Mouse (Mus musculus): Measurements from ENCODE around the gene Stard13. TPM values are rescaled to one million over a fixed set of nuclear protein-coding genes. Genes with fewer than 3 reads are reported as not detected.
A peak's percentile ranks its signal among the peaks of the same experiment; 100 is the strongest.

The Stard13 gene
- polyA plus RNA-seq, 1 experiment from 2014 or later = 13.0 TPM

DNA sequence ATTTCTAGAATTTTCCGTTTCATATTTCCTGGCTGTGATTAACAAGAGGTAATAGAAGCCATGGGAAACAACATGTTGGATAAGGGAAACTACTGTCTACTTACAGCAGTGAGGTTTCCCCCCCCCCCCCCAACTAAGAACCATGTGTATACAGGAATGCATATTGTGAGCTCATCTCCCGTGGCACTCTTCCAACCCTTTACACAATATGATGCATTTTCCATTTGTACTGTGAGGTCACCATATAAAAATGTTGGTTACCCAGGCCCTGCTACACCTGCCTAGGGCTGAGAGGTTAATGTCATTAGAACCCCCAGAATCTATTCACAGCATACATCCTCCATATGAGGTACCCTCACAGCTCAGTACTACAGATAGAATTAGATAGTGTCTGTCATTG lies 115.8 kb downstream of the Stard13 start:
- Histone ChIP-seq H3K9ac (ENCODE audit: low read length) (no peak overlapping the region), H3K4me1 (replicated peaks; ENCODE audit: control insufficient read depth, insufficient read depth, low read length) (peaks cover 2% of the 10 kb centered on the region; the same call in 1 of the 2 replicates), H3K4me3 (ENCODE audit: low read depth, low read length) (no peak overlapping the region), H3K27me3 (replicated peaks; ENCODE audit: control insufficient read depth, insufficient read depth, low read length) (no peaks in the 10 kb centered on the region), H3K27ac (ENCODE audit: low read depth) (no peak overlapping the region), H3K36me3 (ENCODE audit: control insufficient read depth, insufficient read depth, low read length) (no peaks in the 10 kb centered on the region), H3K4me2 (ENCODE audit: low read length) (no peak overlapping the region), H3K9me3 (ENCODE audit: control insufficient read depth, low read length) (no peaks in the 10 kb centered on the region)
- 65% methylated on average over 2 of the region's 2 CpGs for WGBS
- ATAC-seq (replicated peaks; ENCODE audit: low FRiP score, low TSS enrichment, low read depth) (no peak), DNase-seq (ENCODE audit: low spot score) (no peak)

DNA sequence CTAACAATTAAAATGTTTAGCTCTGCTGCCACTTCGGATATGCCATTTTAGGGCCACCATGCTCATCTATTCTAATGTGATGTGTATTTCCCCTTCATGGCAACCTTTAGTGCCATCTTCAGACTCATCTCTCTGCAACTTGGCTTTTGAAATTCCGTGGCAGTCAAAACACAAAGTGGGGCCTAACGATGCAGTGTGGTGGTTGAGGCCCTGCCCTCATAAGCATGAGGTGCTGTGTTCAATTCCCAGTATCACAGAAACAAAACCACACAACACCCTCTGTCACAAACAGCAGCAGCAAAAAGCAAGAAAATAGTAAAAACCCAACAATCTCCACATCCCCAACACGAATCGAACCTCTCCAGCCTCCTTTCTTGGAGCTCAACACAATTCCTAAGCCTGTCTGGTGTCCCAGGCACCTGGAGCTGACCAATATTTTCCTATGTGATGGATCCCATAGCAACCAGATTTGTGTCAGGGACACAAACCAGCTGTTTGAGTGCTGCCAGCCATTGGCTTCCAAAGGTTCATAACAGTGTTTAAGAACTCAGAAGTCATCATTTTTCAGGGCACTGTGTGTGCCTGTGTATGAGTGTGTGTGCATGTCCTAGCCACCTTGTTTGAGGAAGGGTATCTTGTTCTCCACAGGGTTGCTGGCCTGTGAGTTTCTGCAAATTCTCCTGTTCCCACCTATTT lies 117.3 kb downstream of the Stard13 start:
- Histone ChIP-seq H3K27ac (ENCODE audit: low read depth) (no peak overlapping the region), H3K4me3 (ENCODE audit: low read depth, low read length) (no peak overlapping the region)
- ATAC-seq (replicated peaks; ENCODE audit: low FRiP score, low TSS enrichment, low read depth) = no peak

DNA sequence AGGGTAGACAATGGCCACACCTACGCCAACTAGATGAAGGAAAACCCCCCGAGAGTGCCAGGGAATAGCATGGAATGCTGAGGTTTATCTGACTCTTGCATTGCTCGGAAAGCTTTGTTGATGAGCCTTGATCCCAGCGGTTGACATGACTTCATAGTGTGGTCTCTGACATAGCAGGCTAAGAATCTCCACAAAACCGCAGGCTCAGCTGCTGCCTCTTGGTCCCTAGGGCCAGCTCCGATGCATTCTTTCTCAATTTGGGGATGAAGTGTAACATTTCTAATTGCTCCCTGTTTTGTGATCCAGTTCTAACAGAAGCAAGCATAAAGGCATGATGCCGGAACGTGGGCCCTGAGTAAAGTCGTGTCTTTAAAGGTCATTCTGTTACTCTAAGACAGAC lies 120.9 kb downstream of the Stard13 start:
- Histone ChIP-seq H3K36me3 (ENCODE audit: control insufficient read depth, insufficient read depth, low read length) (no peaks in the 10 kb centered on the region), H3K9me3 (ENCODE audit: control insufficient read depth, low read length) (no peaks in the 10 kb centered on the region), H3K27me3 (replicated peaks; ENCODE audit: control insufficient read depth, insufficient read depth, low read length) (no peaks in the 10 kb centered on the region), H3K4me1 (replicated peaks; ENCODE audit: control insufficient read depth, insufficient read depth, low read length) (peaks cover 15% of the 10 kb centered on the region), H3K4me2 (ENCODE audit: low read length) (no peak overlapping the region), H3K9ac (ENCODE audit: low read length) (no peak overlapping the region), H3K27ac (ENCODE audit: low read depth) (no peak overlapping the region), H3K4me3 (ENCODE audit: low read depth, low read length) (no peak overlapping the region)
- 89% methylated on average over 9 of the region's 9 CpGs for WGBS
- DNase-seq (ENCODE audit: low spot score) (no peak), ATAC-seq (replicated peaks; ENCODE audit: low FRiP score, low TSS enrichment, low read depth) (no peak)

More for the DNA sequence above, 117.3 kb downstream of the Stard13 start:
- H3K27me3 ChIP-seq (replicated peaks; ENCODE audit: control insufficient read depth, insufficient read depth, low read length) = no peaks in the 10 kb centered on the region
- no peak overlapping the region for H3K4me2 ChIP-seq (ENCODE audit: low read length)
- DNase-seq (ENCODE audit: low spot score) = no peak
- H3K9me3 ChIP-seq (ENCODE audit: control insufficient read depth, low read length) = no peaks in the 10 kb centered on the region
- WGBS = 78% methylated on average over 5 of the region's 5 CpGs
- peaks cover 2% of the 10 kb centered on the region; the same call in 1 of the 2 replicates for H3K4me1 ChIP-seq (replicated peaks; ENCODE audit: control insufficient read depth, insufficient read depth, low read length)
- no peaks in the 10 kb centered on the region for H3K36me3 ChIP-seq (ENCODE audit: control insufficient read depth, insufficient read depth, low read length)
- no peak overlapping the region for H3K9ac ChIP-seq (ENCODE audit: low read length)

DNA sequence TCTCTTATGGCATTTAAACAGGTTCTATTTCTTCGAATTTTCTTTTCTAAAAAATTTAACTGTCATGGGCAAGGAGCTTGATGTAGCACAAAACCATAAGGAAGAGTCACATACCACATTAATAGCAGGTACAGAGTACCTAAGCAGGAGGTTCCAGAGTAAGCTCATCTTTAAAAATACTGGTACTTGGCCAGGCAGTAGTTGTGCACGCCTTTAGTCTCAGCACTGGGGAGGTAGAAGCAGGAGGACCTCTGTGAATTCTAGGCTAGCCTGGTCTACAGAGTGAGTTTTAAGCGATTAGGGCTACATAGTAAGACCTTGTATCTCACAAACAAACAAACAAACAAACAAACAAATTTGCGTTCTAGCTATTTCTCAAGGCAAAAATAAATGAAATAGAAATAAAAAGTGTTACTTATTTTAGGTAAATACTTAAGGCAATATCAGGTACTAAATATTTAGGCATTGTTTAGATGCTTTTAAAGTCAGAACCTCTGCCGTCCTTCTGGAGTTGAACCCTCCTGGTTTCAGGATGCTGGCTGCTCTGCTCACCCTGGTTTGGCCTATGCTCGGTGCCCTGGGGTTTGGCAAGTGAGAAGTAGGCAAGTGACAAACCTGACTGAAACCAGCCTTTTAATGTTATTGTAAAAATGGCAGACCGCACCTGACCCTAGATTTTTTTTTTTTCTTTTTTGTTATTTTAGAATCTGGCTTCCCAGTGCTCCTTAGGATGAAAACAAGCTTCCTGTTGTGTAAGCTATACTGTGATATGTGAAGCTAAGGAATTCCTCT lies 122.4 kb downstream of the Stard13 start:
- no peak overlapping the region for H3K27ac ChIP-seq (ENCODE audit: low read depth)
- 88% methylated on average over 7 of the region's 7 CpGs for WGBS

DNA sequence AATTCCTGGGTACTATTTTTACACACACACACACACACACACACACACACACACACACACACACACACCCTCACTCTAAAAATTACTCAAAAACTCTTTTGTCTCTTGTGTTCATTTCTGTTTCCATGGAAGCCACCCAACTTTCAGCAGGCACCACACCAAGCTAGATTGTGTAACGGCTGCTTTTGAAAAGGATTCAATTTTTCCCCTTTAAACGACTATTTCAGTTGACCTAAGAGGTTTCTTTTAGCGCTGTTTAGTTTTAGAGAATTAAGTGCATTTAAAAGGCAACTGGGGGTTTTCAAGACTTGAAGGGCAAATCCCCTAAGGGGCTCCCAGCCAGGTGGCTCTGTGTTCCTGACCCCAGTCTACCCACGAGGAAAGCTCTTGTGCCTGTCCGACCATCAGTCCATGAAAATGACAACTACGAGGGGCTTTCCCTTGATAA lies 123.2 kb downstream of the Stard13 start:
- Histone ChIP-seq H3K4me3 (ENCODE audit: low read depth, low read length) (no peak overlapping the region), H3K36me3 (ENCODE audit: control insufficient read depth, insufficient read depth, low read length) (no peaks in the 10 kb centered on the region), H3K4me2 (ENCODE audit: low read length) (no peak overlapping the region), H3K9ac (ENCODE audit: low read length) (no peak overlapping the region), H3K27me3 (replicated peaks; ENCODE audit: control insufficient read depth, insufficient read depth, low read length) (no peaks in the 10 kb centered on the region), H3K9me3 (ENCODE audit: control insufficient read depth, low read length) (no peaks in the 10 kb centered on the region), H3K27ac (ENCODE audit: low read depth) (no peak overlapping the region), H3K4me1 (replicated peaks; ENCODE audit: control insufficient read depth, insufficient read depth, low read length) (peaks cover 15% of the 10 kb centered on the region)
- DNase-seq (ENCODE audit: low spot score) (no peak), ATAC-seq (replicated peaks; ENCODE audit: low FRiP score, low TSS enrichment, low read depth) (no peak)
- 39% methylated on average over 6 of the region's 6 CpGs for WGBS

More for the DNA sequence above, 122.4 kb downstream of the Stard13 start:
- DNase-seq (ENCODE audit: low spot score) (no peak), ATAC-seq (replicated peaks; ENCODE audit: low FRiP score, low TSS enrichment, low read depth) (no peak)
- Histone ChIP-seq H3K27me3 (replicated peaks; ENCODE audit: control insufficient read depth, insufficient read depth, low read length) (no peaks in the 10 kb centered on the region), H3K4me3 (ENCODE audit: low read depth, low read length) (no peak overlapping the region), H3K9ac (ENCODE audit: low read length) (no peak overlapping the region), H3K4me2 (ENCODE audit: low read length) (no peak overlapping the region), H3K4me1 (replicated peaks; ENCODE audit: control insufficient read depth, insufficient read depth, low read length) (peaks cover 15% of the 10 kb centered on the region), H3K36me3 (ENCODE audit: control insufficient read depth, insufficient read depth, low read length) (no peaks in the 10 kb centered on the region), H3K9me3 (ENCODE audit: control insufficient read depth, low read length) (no peaks in the 10 kb centered on the region)

DNA sequence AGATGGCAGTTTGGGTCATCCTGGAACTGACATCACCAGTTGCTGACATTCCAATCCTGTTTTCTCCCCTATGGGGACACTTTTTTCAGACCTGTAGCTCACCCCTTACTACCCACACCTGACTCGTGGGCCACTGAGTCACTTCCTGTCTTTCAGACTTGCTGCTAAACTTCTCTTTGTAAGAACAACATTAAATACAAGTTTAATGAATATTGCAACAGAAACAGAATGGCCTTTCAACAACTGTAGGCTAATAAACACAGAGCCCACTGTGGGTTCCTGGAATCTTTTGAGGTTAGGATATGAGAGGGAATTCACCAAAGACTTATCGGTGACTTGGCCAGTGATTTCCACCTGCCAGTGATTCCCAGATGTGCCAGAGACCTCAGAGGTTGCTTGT lies 123.8 kb downstream of the Stard13 start:
- H3K27ac ChIP-seq (ENCODE audit: low read depth) = no peak overlapping the region
- peaks cover 15% of the 10 kb centered on the region for H3K4me1 ChIP-seq (replicated peaks; ENCODE audit: control insufficient read depth, insufficient read depth, low read length)
- no peaks in the 10 kb centered on the region for H3K9me3 ChIP-seq (ENCODE audit: control insufficient read depth, low read length)
- no peak overlapping the region for H3K9ac ChIP-seq (ENCODE audit: low read length)
- no peak overlapping the region for H3K4me2 ChIP-seq (ENCODE audit: low read length)
- no peak for ATAC-seq (replicated peaks; ENCODE audit: low FRiP score, low TSS enrichment, low read depth)
- DNase-seq (ENCODE audit: low spot score) = no peak
- WGBS = 74% methylated on average over 2 of the region's 2 CpGs
- no peak overlapping the region for H3K4me3 ChIP-seq (ENCODE audit: low read depth, low read length)
- H3K27me3 ChIP-seq (replicated peaks; ENCODE audit: control insufficient read depth, insufficient read depth, low read length) = no peaks in the 10 kb centered on the region
- no peaks in the 10 kb centered on the region for H3K36me3 ChIP-seq (ENCODE audit: control insufficient read depth, insufficient read depth, low read length)

DNA sequence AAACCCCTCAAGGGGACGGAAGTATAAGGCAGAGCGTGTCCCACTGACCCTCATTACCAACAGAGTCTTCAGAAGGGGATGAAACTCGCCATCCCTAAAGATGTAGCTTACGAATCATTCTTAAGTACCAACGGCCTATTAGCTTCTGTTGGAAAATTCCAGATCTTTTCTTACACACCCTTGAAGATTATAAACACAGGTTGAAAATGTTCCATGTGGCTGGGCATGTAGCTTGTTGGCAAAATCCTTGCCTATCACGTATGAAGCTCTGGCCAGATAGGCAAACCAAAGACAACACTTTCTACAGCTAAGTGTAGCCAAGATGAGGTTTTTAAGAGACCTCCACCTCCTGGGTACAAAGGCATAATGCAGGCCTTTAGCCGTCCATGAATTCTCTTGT lies 124.7 kb downstream of the Stard13 start:
- Histone ChIP-seq H3K4me1 (replicated peaks; ENCODE audit: control insufficient read depth, insufficient read depth, low read length) (peaks cover 15% of the 10 kb centered on the region), H3K36me3 (ENCODE audit: control insufficient read depth, insufficient read depth, low read length) (no peaks in the 10 kb centered on the region), H3K9me3 (ENCODE audit: control insufficient read depth, low read length) (no peaks in the 10 kb centered on the region), H3K4me2 (ENCODE audit: low read length) (0 out of 2 replicates have a peak overlapping the region, but pooled peaks have one; percentile 31), H3K27ac (ENCODE audit: low read depth) (peak overlapping the region; percentile 57; the same call in 1 of the 2 replicates), H3K9ac (ENCODE audit: low read length) (no peak overlapping the region; the same call in 1 of the 2 replicates), H3K4me3 (ENCODE audit: low read depth, low read length) (no peak overlapping the region), H3K27me3 (replicated peaks; ENCODE audit: control insufficient read depth, insufficient read depth, low read length) (no peaks in the 10 kb centered on the region)
- ATAC-seq (replicated peaks; ENCODE audit: low FRiP score, low TSS enrichment, low read depth) (no peak), DNase-seq (ENCODE audit: low spot score) (no peak)
- 71% methylated on average over 7 of the region's 7 CpGs for WGBS

DNA sequence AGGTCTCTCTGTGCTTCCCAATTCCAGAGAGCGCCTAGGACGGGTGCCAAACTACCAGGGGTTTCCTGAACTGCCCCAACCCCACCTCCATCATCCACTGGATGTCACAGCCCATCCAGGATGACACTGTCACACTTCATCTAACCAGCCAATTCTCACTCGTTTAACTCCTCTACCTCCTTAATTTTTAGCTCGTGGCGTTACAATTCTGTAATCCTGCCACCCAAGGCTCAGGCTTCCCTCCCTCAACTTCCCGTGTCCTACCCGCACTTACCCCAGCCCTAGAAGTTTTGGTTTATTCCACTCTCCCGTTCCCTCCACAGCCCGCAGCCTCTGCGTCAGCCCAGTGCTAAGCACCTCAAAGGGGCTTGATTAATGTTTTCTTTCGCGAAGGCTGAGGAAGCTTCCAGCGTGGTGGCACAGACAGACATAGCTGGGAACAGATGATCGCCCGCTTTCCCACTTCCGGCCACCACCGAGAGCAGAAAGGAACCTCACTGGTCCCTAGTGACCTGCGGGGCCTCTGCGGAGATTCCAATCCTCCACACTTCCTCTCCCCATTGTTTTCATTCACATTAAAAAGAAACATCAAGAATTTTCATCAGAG lies 125.2 kb downstream of the Stard13 start:
- Histone ChIP-seq H3K9me3 (ENCODE audit: control insufficient read depth, low read length) (no peaks in the 10 kb centered on the region), H3K4me3 (ENCODE audit: low read depth, low read length) (no peak overlapping the region), H3K36me3 (ENCODE audit: control insufficient read depth, insufficient read depth, low read length) (no peaks in the 10 kb centered on the region), H3K4me2 (ENCODE audit: low read length) (peak overlapping the region; percentile 31), H3K4me1 (replicated peaks; ENCODE audit: control insufficient read depth, insufficient read depth, low read length) (peaks cover 15% of the 10 kb centered on the region), H3K27ac (ENCODE audit: low read depth) (peak overlapping the region; percentile 57), H3K9ac (ENCODE audit: low read length) (no peak overlapping the region; the same call in 1 of the 2 replicates), H3K27me3 (replicated peaks; ENCODE audit: control insufficient read depth, insufficient read depth, low read length) (no peaks in the 10 kb centered on the region)
- ATAC-seq (replicated peaks; ENCODE audit: low FRiP score, low TSS enrichment, low read depth) (no peak), DNase-seq (ENCODE audit: low spot score) (no peak)
- 37% methylated on average over 19 of the region's 19 CpGs for WGBS
